Mouse (Mus musculus): ENCODE data around the gene Elmod1. TPM values are rescaled to one million over a fixed set of nuclear protein-coding genes. Genes with fewer than 3 reads are reported as not detected.

Elmod1 gene
- polyA plus RNA-seq, 1 experiment from 2014 or later, result 0.63 TPM

- Histone ChIP-seq H3K9me3 (replicated peaks; ENCODE audit: control insufficient read depth, low read length) (no peaks in the 10 kb centered on the region), H3K27me3 (ENCODE audit: control insufficient read depth, insufficient read depth, low read length) (no peaks in the 10 kb centered on the region), H3K27ac (replicated peaks; ENCODE audit: low read depth, low read length) (no peak overlapping the region), H3K9ac (replicated peaks; ENCODE audit: low read length) (no peak overlapping the region), H3K36me3 (replicated peaks; ENCODE audit: control insufficient read depth, insufficient read depth, low read depth, low read length) (no peaks in the 10 kb centered on the region), H3K4me1 (ENCODE audit: control insufficient read depth, insufficient read depth, low read length) (no peaks in the 10 kb centered on the region), H3K4me2 (ENCODE audit: low read depth, low read length) (no peak overlapping the region), H3K4me3 (ENCODE audit: low read depth, low read length) (no peak overlapping the region)
- peak; percentile 52 for DNase-seq (ENCODE audit: low spot score)
- WGBS, result 45% methylated on average over 3 of the region's 3 CpGs
- ATAC-seq (replicated peaks; ENCODE audit: insufficient number of reproducible peaks, low FRiP score, low TSS enrichment, low read depth), result no peak
These were observed 69.7 kb downstream of the Elmod1 start for GRCm38 (mm10) chr9:53905418-53905817.

DNA sequence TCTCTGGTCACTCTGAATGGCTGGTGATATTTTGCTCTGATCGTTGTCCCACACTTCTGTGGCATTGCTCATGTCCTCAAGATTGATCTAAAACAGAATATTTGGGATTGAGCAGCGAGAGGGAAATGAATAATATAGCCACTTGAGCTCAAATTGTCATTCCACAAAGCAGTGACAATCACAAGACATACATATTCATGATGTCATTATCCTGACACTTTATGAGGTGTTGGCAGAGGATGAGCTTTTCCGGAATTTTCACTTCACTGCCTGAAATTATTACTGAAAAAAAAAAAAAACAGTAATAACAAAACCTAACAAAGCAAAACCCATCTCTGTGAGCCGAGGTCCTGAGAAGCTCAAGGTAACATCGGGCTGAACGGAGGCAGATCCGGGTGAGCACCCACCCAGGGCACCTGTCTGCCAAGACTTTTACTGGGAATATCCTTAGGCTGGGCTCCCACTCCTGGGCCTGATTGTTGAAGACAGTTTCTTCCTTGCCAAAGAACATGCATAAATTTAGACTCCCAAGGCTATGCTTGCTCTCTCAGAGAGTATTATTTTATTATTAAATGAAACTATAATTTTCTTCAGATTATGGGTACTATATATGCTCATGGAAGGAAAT is 71.8 kb downstream of the Elmod1 start:
- H3K4me3 ChIP-seq (ENCODE audit: low read depth, low read length), result no peak overlapping the region
- no peaks in the 10 kb centered on the region for H3K4me1 ChIP-seq (ENCODE audit: control insufficient read depth, insufficient read depth, low read length)
- no peak for DNase-seq (ENCODE audit: low spot score)
- no peak overlapping the region for H3K4me2 ChIP-seq (ENCODE audit: low read depth, low read length)
- WGBS, result 88% methylated on average over 7 of the region's 7 CpGs
- no peaks in the 10 kb centered on the region for H3K36me3 ChIP-seq (replicated peaks; ENCODE audit: control insufficient read depth, insufficient read depth, low read depth, low read length)
- no peaks in the 10 kb centered on the region for H3K27me3 ChIP-seq (ENCODE audit: control insufficient read depth, insufficient read depth, low read length)
- no peaks in the 10 kb centered on the region for H3K9me3 ChIP-seq (replicated peaks; ENCODE audit: control insufficient read depth, low read length)
- H3K27ac ChIP-seq (replicated peaks; ENCODE audit: low read depth, low read length), result no peak overlapping the region
- no peak for ATAC-seq (replicated peaks; ENCODE audit: insufficient number of reproducible peaks, low FRiP score, low TSS enrichment, low read depth)
- no peak overlapping the region for H3K9ac ChIP-seq (replicated peaks; ENCODE audit: low read length)

- no peaks in the 10 kb centered on the region; the same call in 1 of the 2 replicates for H3K27me3 ChIP-seq (ENCODE audit: control insufficient read depth, insufficient read depth, low read length)
- no peak for ATAC-seq (replicated peaks; ENCODE audit: insufficient number of reproducible peaks, low FRiP score, low TSS enrichment, low read depth)
- H3K36me3 ChIP-seq (replicated peaks; ENCODE audit: control insufficient read depth, insufficient read depth, low read depth, low read length), result no peaks in the 10 kb centered on the region
- no peaks in the 10 kb centered on the region for H3K9me3 ChIP-seq (replicated peaks; ENCODE audit: control insufficient read depth, low read length)
- no peak overlapping the region for H3K4me3 ChIP-seq (ENCODE audit: low read depth, low read length)
- H3K9ac ChIP-seq (replicated peaks; ENCODE audit: low read length), result no peak overlapping the region
- WGBS, result 86% methylated on average over 6 of the region's 6 CpGs
- no peak overlapping the region for H3K27ac ChIP-seq (replicated peaks; ENCODE audit: low read depth, low read length)
- H3K4me1 ChIP-seq (ENCODE audit: control insufficient read depth, insufficient read depth, low read length), result no peaks in the 10 kb centered on the region
- no peak for DNase-seq (ENCODE audit: low spot score)
- H3K4me2 ChIP-seq (ENCODE audit: low read depth, low read length), result no peak overlapping the region
These were observed 75.3 kb downstream of the Elmod1 start for GRCm38 (mm10) chr9:53899836-53900235.

DNA sequence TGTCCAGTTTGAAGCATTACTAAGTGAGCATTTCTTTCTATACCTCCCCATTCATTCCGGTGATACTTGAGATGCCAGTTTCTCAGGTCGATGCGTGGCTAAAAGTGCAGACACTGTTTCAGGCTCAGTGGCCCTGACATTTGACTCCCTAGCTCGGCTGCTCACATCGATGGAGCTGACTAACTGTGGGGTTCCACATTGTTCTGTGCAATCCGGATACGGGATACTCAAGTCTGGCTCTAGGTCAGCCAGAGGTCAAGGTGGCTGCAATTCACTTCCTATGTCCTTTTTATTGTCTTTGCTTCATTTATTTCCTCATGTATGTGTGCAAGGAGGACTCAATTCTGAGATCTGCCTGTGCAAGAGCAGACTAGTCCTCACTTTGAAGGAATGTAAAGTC is 79.3 kb downstream of the Elmod1 start:
- no peaks in the 10 kb centered on the region for H3K4me1 ChIP-seq (ENCODE audit: control insufficient read depth, insufficient read depth, low read length)
- no peaks in the 10 kb centered on the region for H3K9me3 ChIP-seq (replicated peaks; ENCODE audit: control insufficient read depth, low read length)
- no peak for DNase-seq (ENCODE audit: low spot score)
- H3K36me3 ChIP-seq (replicated peaks; ENCODE audit: control insufficient read depth, insufficient read depth, low read depth, low read length), result no peaks in the 10 kb centered on the region
- H3K4me3 ChIP-seq (ENCODE audit: low read depth, low read length), result no peak overlapping the region
- no peak overlapping the region for H3K9ac ChIP-seq (replicated peaks; ENCODE audit: low read length)
- ATAC-seq (replicated peaks; ENCODE audit: insufficient number of reproducible peaks, low FRiP score, low TSS enrichment, low read depth), result no peak
- H3K4me2 ChIP-seq (ENCODE audit: low read depth, low read length), result no peak overlapping the region
- WGBS, result 65% methylated on average over 7 of the region's 7 CpGs
- H3K27me3 ChIP-seq (ENCODE audit: control insufficient read depth, insufficient read depth, low read length), result no peaks in the 10 kb centered on the region; the same call in 1 of the 2 replicates
- H3K27ac ChIP-seq (replicated peaks; ENCODE audit: low read depth, low read length), result no peak overlapping the region

DNA sequence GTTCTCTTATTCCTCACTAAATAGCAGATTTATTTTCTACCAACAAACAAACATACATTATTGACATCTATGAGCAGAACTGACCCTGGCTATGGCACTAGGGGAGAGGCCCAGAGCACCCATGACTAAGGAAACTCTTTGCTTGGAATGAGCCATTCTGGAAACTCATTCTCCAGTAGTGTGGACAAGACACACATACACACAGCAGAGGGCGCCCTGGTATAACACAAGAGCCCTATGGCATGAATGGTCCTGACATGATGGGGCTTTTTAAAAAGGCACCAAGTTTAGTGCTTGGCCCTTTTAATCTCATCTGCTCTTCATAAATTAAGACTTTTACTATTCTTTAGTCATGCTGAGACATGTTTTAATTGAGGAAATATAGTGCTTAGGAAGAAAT is 85.0 kb downstream of the Elmod1 start:
- no peaks in the 10 kb centered on the region for H3K4me1 ChIP-seq (ENCODE audit: control insufficient read depth, insufficient read depth, low read length)
- ATAC-seq (replicated peaks; ENCODE audit: insufficient number of reproducible peaks, low FRiP score, low TSS enrichment, low read depth) (no peak), DNase-seq (ENCODE audit: low spot score) (peak; percentile 66)
- no peak overlapping the region for H3K4me3 ChIP-seq (ENCODE audit: low read depth, low read length)
- no peaks in the 10 kb centered on the region for H3K9me3 ChIP-seq (replicated peaks; ENCODE audit: control insufficient read depth, low read length)
- no peak overlapping the region for H3K9ac ChIP-seq (replicated peaks; ENCODE audit: low read length)
- H3K27ac ChIP-seq (replicated peaks; ENCODE audit: low read depth, low read length), result no peak overlapping the region
- 4% methylated on average over 1 of the region's 1 CpGs for WGBS
- H3K4me2 ChIP-seq (ENCODE audit: low read depth, low read length), result no peak overlapping the region
- no peaks in the 10 kb centered on the region for H3K27me3 ChIP-seq (ENCODE audit: control insufficient read depth, insufficient read depth, low read length)
- H3K36me3 ChIP-seq (replicated peaks; ENCODE audit: control insufficient read depth, insufficient read depth, low read depth, low read length), result no peaks in the 10 kb centered on the region

GRCm38 (mm10) chr9:53883588-53884280 is 91.4 kb downstream of the Elmod1 start:
- no peaks in the 10 kb centered on the region for H3K36me3 ChIP-seq (replicated peaks; ENCODE audit: control insufficient read depth, insufficient read depth, low read depth, low read length)
- no peak for ATAC-seq (replicated peaks; ENCODE audit: insufficient number of reproducible peaks, low FRiP score, low TSS enrichment, low read depth)
- DNase-seq (ENCODE audit: low spot score), result no peak
- no peak overlapping the region for H3K4me2 ChIP-seq (ENCODE audit: low read depth, low read length)
- H3K4me3 ChIP-seq (ENCODE audit: low read depth, low read length), result no peak overlapping the region
- H3K4me1 ChIP-seq (ENCODE audit: control insufficient read depth, insufficient read depth, low read length), result no peaks in the 10 kb centered on the region
- no peak overlapping the region for H3K27ac ChIP-seq (replicated peaks; ENCODE audit: low read depth, low read length)
- 93% methylated on average over 23 of the region's 23 CpGs for WGBS
- H3K9ac ChIP-seq (replicated peaks; ENCODE audit: low read length), result no peak overlapping the region
- no peaks in the 10 kb centered on the region for H3K9me3 ChIP-seq (replicated peaks; ENCODE audit: control insufficient read depth, low read length)
- no peaks in the 10 kb centered on the region for H3K27me3 ChIP-seq (ENCODE audit: control insufficient read depth, insufficient read depth, low read length)

GRCm38 (mm10) chr9:53877423-53877822 is 97.7 kb downstream of the Elmod1 start:
- Histone ChIP-seq H3K27me3 (ENCODE audit: control insufficient read depth, insufficient read depth, low read length) (no peaks in the 10 kb centered on the region), H3K4me1 (ENCODE audit: control insufficient read depth, insufficient read depth, low read length) (no peaks in the 10 kb centered on the region), H3K4me2 (ENCODE audit: low read depth, low read length) (no peak overlapping the region), H3K36me3 (replicated peaks; ENCODE audit: control insufficient read depth, insufficient read depth, low read depth, low read length) (no peaks in the 10 kb centered on the region), H3K4me3 (ENCODE audit: low read depth, low read length) (no peak overlapping the region), H3K9me3 (replicated peaks; ENCODE audit: control insufficient read depth, low read length) (no peaks in the 10 kb centered on the region), H3K9ac (replicated peaks; ENCODE audit: low read length) (no peak overlapping the region), H3K27ac (replicated peaks; ENCODE audit: low read depth, low read length) (no peak overlapping the region)
- no peak for DNase-seq (ENCODE audit: low spot score)
- no peak for ATAC-seq (replicated peaks; ENCODE audit: insufficient number of reproducible peaks, low FRiP score, low TSS enrichment, low read depth)
- WGBS, result 51% methylated on average over 2 of the region's 2 CpGs

DNA sequence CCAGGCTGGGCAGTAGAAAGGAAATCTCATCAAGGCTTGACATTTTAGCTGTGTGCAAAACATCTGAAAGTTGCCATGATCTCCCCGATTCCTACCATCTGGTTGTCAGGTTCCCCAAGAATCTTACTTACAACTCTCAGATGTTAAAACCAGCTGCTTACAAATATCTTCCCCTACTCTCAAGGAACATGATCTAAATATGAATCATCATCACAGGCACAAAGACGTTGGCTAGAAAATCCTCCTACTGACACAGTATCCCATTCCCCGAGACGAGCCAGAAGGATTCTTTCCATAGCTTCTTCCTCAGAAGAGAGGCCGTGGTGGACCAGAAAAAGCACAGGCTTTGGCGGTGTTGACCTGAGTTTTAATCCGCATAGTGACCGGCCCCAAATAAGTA is 101.9 kb downstream of the Elmod1 start:
- no peak overlapping the region for H3K4me3 ChIP-seq (ENCODE audit: low read depth, low read length)
- H3K4me1 ChIP-seq (ENCODE audit: control insufficient read depth, insufficient read depth, low read length), result no peaks in the 10 kb centered on the region
- H3K9me3 ChIP-seq (replicated peaks; ENCODE audit: control insufficient read depth, low read length), result no peaks in the 10 kb centered on the region
- no peaks in the 10 kb centered on the region for H3K36me3 ChIP-seq (replicated peaks; ENCODE audit: control insufficient read depth, insufficient read depth, low read depth, low read length)
- 90% methylated on average over 8 of the region's 8 CpGs for WGBS
- H3K9ac ChIP-seq (replicated peaks; ENCODE audit: low read length), result no peak overlapping the region
- no peak overlapping the region for H3K27ac ChIP-seq (replicated peaks; ENCODE audit: low read depth, low read length)
- ATAC-seq (replicated peaks; ENCODE audit: insufficient number of reproducible peaks, low FRiP score, low TSS enrichment, low read depth) (no peak), DNase-seq (ENCODE audit: low spot score) (no peak)
- H3K4me2 ChIP-seq (ENCODE audit: low read depth, low read length), result no peak overlapping the region
- no peaks in the 10 kb centered on the region for H3K27me3 ChIP-seq (ENCODE audit: control insufficient read depth, insufficient read depth, low read length)
